Mouse (Mus musculus): Measurements from ENCODE around the gene Disp2. TPM values are rescaled to one million over a fixed set of nuclear protein-coding genes. Genes with fewer than 3 reads are reported as not detected.

Disp2 gene
- total and polyA plus RNA-seq, 3 experiments: 0.15 to 0.43 TPM; not detected in 1

GRCm38 (mm10) chr2:118751896-118752791 is 27.4 kb upstream of the Disp2 start:
- Histone ChIP-seq H3K9me3 (replicated peaks; ENCODE audit: insufficient read depth, low read length) (no peaks in the 10 kb centered on the region), H3K27me3 (ENCODE audit: control insufficient read depth in 1 of 2, insufficient read depth in 2 of 2, low read length in 2 of 2) (no peaks in the 10 kb centered on the region), H3K36me3 (ENCODE audit: control insufficient read depth in 1 of 2, insufficient read depth in 2 of 2, low read length in 2 of 2) (peaks cover 3 to 30% of the 10 kb centered on the region in 2 experiments; a peak in 3 of 4 replicates), H3K4me3 (ENCODE audit: control insufficient read depth in 1 of 2, insufficient read depth in 1 of 2, low read depth in 2 of 2, low read length in 2 of 2) (no peak overlapping the region), H3K4me1 (ENCODE audit: control insufficient read depth in 1 of 2, insufficient read depth in 2 of 2, low read length in 2 of 2) (peaks cover 4 to 16% of the 10 kb centered on the region in 2 experiments), H3K9ac (ENCODE audit: control insufficient read depth, low read depth, low read length, poor library complexity, severe bottlenecking) (peak overlapping the region; percentile 27), H3K27ac (ENCODE audit: control insufficient read depth, low read depth, low read length) (peak overlapping the region; percentile 82), H3K79me2 (ENCODE audit: control insufficient read depth, insufficient read depth, low read length, poor library complexity) (peaks cover 10% of the 10 kb centered on the region)
- TF ChIP-seq POLR2A (IDR thresholded peaks at IDR 0.05; ENCODE audit: control insufficient read depth in 1 of 2, insufficient read depth in 1 of 2, low read depth in 1 of 2, low read length in 2 of 2, poor library complexity in 1 of 2): no peak
- no peak for TF ChIP-seq CTCF (IDR thresholded peaks at IDR 0.05 in 2 of 3, conservative IDR thresholded peaks at IDR 0.05 in 1 of 3; ENCODE audit: control insufficient read depth in 1 of 3, insufficient read depth in 1 of 3, low read depth in 2 of 3, low read length in 3 of 3, poor library complexity in 1 of 3, severe bottlenecking in 1 of 3)
- no peak for TF ChIP-seq HCFC1 (IDR thresholded peaks at IDR 0.05; ENCODE audit: low read depth, low read length)
- no peak for TF ChIP-seq TBP (IDR thresholded peaks at IDR 0.05; ENCODE audit: low read depth, low read length)
- TF ChIP-seq SMC3 (IDR thresholded peaks at IDR 0.05; ENCODE audit: low read depth, low read length): no peak
- TF ChIP-seq SIN3A (IDR thresholded peaks at IDR 0.05; ENCODE audit: low read length): no peak
- no peak for TF ChIP-seq UBTF (IDR thresholded peaks at IDR 0.05; ENCODE audit: borderline replicate concordance, insufficient read depth, low read depth, low read length)
- TF ChIP-seq MAZ (IDR thresholded peaks at IDR 0.05; ENCODE audit: low read depth, low read length): no peak
- no peak for TF ChIP-seq NELFE (IDR thresholded peaks at IDR 0.05; ENCODE audit: low read depth, low read length)
- TF ChIP-seq E2F4 (IDR thresholded peaks at IDR 0.05; ENCODE audit: borderline replicate concordance, low read depth, low read length): no peak
- no peak for TF ChIP-seq JUND (IDR thresholded peaks at IDR 0.05; ENCODE audit: low read depth, low read length)
- DNase-seq (ENCODE audit: low read depth, low spot score): peak; percentile 36

DNA sequence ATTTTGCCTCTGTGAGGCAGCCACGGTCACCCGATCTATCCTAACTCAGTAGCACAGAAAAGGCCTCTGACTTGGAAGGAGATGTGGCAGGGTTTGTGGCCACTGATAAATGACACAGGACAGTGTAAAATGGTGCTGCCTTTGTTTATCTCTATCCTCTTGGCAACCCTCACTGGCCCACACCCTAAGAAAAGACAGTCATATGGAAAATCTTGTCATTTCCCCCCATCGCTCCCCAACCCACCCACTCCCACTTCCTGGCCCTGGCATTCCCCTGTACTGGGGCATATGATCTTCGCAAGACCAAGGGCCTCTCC is 26.8 kb upstream of the Disp2 start:
- Histone ChIP-seq H3K4me1 (ENCODE audit: control insufficient read depth in 1 of 2, insufficient read depth in 2 of 2, low read length in 2 of 2) (peaks cover 4 to 14% of the 10 kb centered on the region in 2 experiments; a peak in 3 of 4 replicates), H3K36me3 (ENCODE audit: control insufficient read depth in 1 of 2, insufficient read depth in 2 of 2, low read length in 2 of 2) (peaks cover 3 to 25% of the 10 kb centered on the region in 2 experiments; a peak in 3 of 4 replicates), H3K27ac (ENCODE audit: control insufficient read depth, low read depth, low read length) (peak overlapping the region; percentile 82), H3K27me3 (ENCODE audit: control insufficient read depth in 1 of 2, insufficient read depth in 2 of 2, low read length in 2 of 2) (no peaks in the 10 kb centered on the region), H3K4me3 (ENCODE audit: control insufficient read depth in 1 of 2, insufficient read depth in 1 of 2, low read depth in 2 of 2, low read length in 2 of 2) (no peak overlapping the region), H3K79me2 (ENCODE audit: control insufficient read depth, insufficient read depth, low read length, poor library complexity) (peaks cover 4% of the 10 kb centered on the region), H3K9me3 (replicated peaks; ENCODE audit: insufficient read depth, low read length) (no peaks in the 10 kb centered on the region), H3K9ac (ENCODE audit: control insufficient read depth, low read depth, low read length, poor library complexity, severe bottlenecking) (peak overlapping the region; percentile 27)
- DNase-seq (ENCODE audit: low read depth, low spot score): peak; percentile 52
- TF ChIP-seq GATA1 (IDR thresholded peaks at IDR 0.05; ENCODE audit: low read depth, low read length) (peak; percentile 58), POLR2AphosphoS2 (IDR thresholded peaks at IDR 0.05; ENCODE audit: low read length) (no peak), BHLHE40 (IDR thresholded peaks at IDR 0.05; ENCODE audit: borderline replicate concordance, low read depth, low read length) (no peak), RAD21 (IDR thresholded peaks at IDR 0.05; ENCODE audit: low read depth, low read length) (no peak), ZKSCAN1 (IDR thresholded peaks at IDR 0.05; ENCODE audit: low read depth, low read length) (no peak), RCOR1 (IDR thresholded peaks at IDR 0.05; ENCODE audit: low read depth, low read length) (peak; percentile 42; the same call in 1 of the 2 replicates), MEF2A (IDR thresholded peaks at IDR 0.05; ENCODE audit: extremely low read depth, insufficient replicate concordance, low read depth, low read length, poor library complexity, severe bottlenecking) (no peak), MYB (IDR thresholded peaks at IDR 0.05; ENCODE audit: low read depth, low read length) (no peak), E2F4 (IDR thresholded peaks at IDR 0.05; ENCODE audit: borderline replicate concordance, low read depth, low read length) (no peak), CHD2 (IDR thresholded peaks at IDR 0.05; ENCODE audit: low read length) (no peak), TCF12 (IDR thresholded peaks at IDR 0.05; ENCODE audit: low read depth, low read length) (peak; percentile 36; the same call in 1 of the 2 replicates), TBP (IDR thresholded peaks at IDR 0.05; ENCODE audit: low read depth, low read length) (no peak), ELF1 (IDR thresholded peaks at IDR 0.05; ENCODE audit: low read depth, low read length) (no peak), ZC3H11A (IDR thresholded peaks at IDR 0.05; ENCODE audit: low read depth, low read length) (no peak), MYC (IDR thresholded peaks at IDR 0.05; ENCODE audit: low read depth, low read length) (no peak), NELFE (IDR thresholded peaks at IDR 0.05; ENCODE audit: low read depth, low read length) (no peak), SMC3 (IDR thresholded peaks at IDR 0.05; ENCODE audit: low read depth, low read length) (no peak), EP300 (IDR thresholded peaks at IDR 0.05; ENCODE audit: low read depth in 1 of 2, low read length in 2 of 2) (peak; percentile 46 to 64; a peak in 3 of 4 replicates), UBTF (IDR thresholded peaks at IDR 0.05; ENCODE audit: borderline replicate concordance, insufficient read depth, low read depth, low read length) (no peak), MAX (IDR thresholded peaks at IDR 0.05; ENCODE audit: low read length) (no peak), USF2 (IDR thresholded peaks at IDR 0.05; ENCODE audit: borderline replicate concordance in 1 of 2, insufficient read depth in 1 of 2, low read depth in 1 of 2, low read length in 2 of 2) (no peak), SIN3A (IDR thresholded peaks at IDR 0.05; ENCODE audit: low read length) (peak; percentile 39; the same call in 1 of the 2 replicates), NRF1 (IDR thresholded peaks at IDR 0.05; ENCODE audit: insufficient read depth, low read depth, low read length, poor library complexity, severe bottlenecking) (no peak)

All from MEL (cell line).